Mouse (Mus musculus): ENCODE results near the gene Nlrc5.

The Nlrc5 gene

DNA sequence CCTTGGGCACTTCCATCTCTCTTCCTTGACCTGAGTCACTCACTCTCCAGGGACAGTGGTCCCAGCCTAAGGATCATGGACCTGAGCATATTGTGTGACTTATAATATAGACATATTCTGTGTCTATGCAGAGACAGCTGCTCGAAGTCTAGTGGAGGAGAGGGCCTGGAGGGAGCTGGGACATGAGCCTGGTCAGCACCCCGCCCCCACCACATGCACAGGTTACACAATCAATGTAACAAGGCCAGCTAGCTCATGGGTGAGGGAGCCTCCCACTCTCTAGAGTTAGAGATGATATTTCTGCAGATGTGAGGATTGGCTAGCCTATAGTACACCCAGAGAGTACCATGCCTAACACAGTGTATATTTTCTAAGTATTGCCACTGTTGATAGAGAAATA lies 36.6 kb downstream of the Nlrc5 start:
- no peak for DNase-seq (ENCODE audit: low spot score)

DNA sequence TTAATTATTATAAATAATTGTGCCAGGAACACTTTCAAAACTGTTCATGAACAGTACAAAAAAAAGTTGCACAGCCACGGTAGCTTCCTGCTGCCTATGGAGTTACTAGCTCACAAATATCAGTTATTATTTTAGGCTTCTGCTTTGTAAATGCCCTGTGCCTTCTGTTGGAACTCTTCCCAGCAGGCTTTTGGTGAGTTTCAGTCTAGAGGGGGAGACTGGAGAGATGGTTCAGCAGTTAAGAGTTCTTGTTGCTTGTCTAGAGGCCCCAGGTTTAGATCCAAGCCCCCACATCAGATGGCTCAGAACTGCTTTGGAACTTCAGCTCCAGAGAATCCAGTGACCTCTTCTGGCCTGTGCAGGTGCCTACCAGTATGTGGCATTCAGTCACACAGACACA lies 37.1 kb downstream of the Nlrc5 start:
- DNase-seq (ENCODE audit: low spot score) = no peak

DNA sequence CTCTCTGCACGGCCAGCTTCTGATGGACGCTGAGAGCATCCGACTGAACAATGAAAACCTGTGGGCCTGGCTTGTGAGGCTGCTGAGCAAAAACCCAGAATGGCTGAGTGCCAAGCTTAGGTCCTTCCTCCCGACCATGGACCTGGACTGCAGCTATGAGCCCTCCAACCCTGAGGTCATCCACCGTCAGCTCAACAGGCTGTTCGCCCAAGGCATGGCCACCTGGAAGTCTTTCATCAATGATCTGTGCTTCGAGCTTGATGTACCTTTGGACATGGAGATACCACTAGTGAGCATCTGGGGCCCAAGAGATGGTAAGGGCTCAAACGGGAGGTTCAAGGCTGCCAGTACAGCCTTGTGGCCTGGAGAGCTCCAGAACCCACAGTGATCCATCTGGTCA lies 38.6 kb downstream of the Nlrc5 start:
- no peak for DNase-seq (ENCODE audit: low spot score)

DNA sequence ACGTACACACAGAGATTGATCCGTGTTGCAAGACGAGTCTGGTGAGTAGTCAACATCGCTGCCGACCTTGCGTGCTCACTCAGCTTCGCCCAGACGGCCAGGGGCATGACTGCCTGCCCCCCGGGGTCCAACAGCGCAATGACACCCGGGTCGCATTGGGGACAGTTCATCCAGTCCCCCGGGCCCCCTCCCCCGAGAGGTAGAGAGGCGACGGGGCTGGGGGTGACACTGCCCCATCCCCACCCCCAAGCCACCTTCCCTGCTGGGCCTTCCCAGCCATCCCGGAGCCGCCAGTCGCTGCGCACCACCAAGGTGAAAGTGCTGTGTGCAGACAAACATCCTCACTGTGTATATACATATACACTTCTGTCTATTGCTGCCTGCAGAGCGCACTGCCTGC lies 39.3 kb downstream of the Nlrc5 start:
- no peak for DNase-seq (ENCODE audit: low spot score)

DNA sequence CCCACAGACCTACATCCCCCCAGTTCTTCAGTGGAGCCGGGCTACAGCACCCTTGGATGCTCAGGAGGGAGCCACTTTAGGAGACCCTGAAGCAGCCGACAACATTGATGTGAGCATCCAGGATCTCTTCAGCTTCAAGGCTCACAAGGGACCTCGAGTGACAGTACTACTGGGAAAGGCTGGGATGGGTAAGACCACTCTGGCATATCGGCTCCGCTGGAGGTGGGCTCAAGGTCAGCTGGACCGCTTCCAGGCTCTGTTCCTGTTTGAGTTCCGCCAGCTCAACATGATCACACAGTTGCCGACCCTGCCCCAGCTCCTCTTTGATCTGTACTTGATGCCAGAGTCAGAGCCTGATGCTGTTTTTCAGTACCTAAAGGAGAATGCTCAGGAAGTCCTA lies 41.6 kb downstream of the Nlrc5 start:
- no peak for DNase-seq (ENCODE audit: low spot score)

DNA sequence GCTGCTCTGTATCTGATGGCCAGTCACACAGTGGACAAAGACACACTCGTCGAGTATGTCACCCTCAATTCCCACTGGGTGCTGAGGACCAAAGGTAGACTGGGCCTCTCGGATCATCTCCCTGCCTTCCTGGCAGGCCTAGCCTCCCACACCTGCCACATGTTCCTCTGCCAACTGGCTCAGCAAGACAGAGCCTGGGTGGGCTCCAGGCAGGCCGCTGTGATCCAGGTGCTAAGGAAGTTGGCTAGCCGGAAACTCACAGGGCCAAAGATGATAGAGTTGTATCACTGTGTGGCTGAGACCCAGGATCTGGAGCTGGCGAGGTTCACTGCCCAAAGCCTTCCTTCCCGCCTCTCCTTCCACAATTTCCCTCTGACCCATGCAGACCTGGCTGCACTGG lies 42.7 kb downstream of the Nlrc5 start:
- DNase-seq (ENCODE audit: low spot score) = no peak

DNA sequence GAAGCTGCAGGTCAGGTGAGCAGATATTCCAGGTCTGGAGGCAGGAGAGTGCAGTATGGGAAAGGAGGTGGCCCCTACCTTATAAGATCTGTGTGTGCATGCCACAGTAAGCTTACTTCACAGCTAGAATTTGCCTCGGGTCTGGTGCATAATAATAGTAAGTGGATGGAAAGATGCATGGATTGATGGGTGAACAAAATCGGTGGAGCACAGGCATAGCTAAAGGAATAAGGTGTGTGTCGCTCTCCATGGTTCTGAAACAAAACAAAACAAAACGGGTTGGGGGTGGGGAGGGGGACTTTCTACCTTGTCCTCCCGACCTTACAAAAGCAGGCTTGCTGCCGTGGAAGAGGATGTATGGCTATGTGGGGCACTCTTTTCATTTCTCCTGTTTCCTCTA lies 47.9 kb downstream of the Nlrc5 start:
- no peak for DNase-seq (ENCODE audit: low spot score)

DNA sequence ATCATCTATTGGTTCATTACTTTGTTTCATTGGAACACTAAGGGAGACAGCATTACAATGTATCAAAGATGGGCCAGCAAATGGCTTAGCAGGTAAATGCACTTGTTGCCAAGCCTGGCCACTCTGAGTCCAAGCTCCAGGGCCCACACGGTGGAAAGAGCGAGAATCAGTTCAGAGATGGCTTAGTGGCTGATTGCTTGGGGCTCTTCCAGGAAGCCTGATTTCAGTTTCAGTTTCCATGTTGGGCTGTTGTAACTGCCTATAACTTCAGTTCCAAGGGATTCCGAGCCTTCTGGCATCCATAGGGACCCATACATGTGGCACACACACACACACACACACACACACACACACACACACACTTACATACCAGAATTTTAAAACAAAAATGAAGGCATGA lies 51.1 kb downstream of the Nlrc5 start:
- DNase-seq (ENCODE audit: low spot score) = no peak

DNA sequence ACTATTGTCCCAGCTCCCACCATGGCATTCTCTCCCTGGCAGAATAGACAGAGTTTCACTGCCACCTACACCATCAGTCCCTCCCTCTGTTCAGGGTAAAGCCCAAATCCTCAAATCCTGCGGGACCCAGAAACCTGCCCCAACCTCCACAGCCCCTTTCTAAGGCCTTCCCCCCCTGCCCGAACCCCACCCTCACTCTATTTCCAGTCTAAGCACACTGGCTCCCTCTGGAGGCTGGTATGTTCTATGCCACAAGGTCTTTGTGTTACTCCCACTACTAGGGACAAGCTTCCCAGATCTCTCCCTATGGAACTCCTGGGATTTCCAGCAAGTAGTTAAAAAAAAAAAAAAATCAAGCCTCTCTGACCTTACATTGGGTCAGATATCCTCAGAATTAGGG lies 51.7 kb downstream of the Nlrc5 start:
- DNase-seq (ENCODE audit: low spot score) = peak; percentile 73

DNA sequence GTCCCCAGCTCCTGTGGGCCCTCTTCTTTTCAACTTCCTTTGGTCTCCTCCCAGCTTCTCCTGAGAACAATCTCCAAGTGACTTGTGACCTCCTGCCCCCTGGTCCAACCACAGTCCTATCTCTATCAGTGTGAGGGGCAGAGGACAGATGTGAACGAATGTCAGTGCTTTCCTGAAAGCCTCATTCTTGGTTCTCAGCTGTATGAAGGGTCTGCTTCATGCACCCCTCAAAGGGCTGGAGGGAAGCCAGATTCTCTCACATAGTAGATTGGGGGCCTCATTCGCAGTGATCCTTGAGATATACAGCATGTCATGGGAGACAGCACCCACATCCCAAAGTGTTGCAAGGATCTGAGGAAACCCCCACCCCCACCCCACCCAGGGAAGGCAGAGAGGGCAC lies 53.9 kb downstream of the Nlrc5 start:
- DNase-seq (ENCODE audit: low spot score) = no peak

DNA sequence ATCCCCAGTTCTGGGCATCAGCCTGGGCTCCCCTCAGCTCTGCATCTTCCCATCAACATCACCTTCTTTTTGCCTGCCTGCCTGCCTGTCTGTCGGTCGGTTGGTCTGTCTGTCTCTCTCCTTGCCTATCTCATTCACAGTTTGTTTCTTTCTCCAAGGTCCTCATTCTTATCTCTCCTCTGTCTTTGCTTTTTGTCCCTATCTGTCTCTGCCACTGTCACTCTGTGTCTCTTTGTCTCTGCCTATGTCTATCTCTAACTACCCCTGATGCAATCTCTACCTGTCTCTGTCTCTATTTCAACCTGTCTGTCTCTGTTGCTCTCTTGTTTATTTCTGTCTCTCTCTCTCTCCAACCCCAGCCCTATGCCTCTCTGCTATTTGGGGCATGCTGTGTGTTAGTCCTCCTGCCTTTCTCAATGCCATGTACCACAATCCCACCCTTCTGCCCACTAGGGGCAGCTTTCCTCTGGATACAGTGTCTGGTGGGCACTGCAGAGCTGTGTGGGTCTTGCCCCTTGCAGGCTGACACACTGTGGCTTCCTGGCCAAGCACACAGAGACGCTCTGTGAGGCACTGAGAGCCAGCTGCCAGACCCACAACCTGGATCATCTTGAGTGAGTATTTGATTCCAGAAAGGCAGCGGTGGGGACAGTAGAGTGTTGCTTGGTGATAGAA lies 55.8 kb downstream of the Nlrc5 start:
- no peak for DNase-seq (ENCODE audit: low spot score)

DNA sequence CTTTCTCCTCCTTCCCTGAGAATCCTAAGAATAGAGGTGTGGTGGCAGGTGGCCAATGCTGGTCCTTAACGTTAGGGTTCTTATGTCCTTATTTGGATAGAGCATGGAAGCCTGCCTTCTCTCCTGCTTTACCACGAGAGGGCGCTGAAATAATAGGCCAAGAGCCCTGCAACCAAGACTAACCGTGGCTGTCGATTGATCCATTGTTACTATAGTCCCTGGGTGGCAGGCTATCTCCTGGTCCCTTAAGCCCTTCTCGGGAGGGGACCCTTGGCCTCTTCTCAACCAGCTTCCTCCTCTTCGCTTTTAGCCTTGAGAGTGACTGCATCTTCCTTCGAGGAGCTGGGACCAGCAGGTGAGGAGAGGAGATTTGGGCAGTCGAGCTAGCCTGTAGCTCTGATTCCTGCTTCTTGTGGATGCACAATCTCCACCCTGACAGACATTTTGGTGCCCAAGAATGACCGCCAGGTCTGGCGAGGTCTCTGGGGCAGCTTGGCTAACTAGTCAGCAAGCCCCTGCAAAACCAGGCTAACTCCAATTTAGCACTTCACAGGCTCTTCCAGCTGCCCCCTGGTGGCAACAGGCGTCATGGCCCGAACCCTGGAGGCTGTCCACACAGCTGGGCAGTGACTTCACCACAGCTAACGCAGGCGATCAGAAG lies 58.0 kb downstream of the Nlrc5 start:
- peak; percentile 89 for DNase-seq (ENCODE audit: low spot score)

DNA sequence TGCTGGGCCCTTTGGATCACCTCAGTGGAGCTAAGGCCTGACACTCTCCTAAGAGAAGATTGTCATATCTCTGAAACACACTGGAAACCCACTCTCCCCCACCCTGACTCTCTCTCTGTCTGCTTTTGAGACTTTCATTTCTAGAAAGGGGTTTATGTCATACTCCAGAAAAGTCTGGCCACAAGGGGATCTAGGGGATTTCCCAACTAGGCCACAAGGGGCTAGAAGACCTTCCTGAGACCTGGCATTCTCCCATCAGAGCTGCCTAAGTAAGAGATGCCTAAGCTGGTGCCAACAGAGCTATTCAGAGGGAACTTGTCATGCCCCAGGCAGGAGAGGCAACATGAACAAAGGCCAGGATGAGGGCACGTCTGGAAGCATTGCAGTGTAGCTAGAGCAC lies 59.1 kb downstream of the Nlrc5 start:
- DNase-seq (ENCODE audit: low spot score) = peak; percentile 26

DNA sequence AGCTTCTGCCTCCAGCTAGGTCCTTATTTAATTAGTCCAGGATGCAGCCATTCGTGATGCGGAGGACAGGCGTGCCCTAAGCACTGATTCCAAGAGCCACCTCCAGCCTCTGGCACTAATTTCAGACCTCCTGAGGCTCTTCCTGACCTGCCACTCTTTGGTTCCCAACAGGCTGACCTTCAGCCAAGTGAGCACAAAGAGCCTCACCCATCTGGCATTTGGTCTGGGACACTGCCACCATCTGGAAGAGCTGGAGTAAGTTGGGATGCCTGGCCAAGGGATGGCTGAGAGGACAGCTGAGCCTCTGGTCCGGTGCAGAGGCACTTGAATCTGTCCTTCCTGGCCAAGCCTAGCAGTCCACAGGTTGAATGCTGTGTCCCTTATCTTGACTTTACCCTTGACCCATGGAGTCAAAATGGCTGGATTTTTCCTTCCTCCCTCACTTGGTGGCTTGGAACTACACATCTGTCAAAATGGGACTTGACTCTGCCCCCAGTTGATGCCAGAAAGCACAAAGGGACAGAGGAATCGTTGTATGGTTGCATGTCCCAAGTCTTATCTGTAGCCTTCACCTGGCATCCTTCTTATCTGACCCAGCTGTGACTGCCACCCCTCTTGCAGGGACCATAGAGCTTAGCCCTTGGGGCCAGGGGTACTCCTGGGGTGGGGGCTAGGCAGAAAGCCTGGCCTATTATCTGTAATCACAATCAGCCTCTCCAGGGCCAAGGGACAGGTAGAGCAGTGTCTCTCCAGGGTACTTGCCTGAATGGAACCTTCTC lies 81.5 kb downstream of the Nlrc5 start:
- no peak for DNase-seq (ENCODE audit: low spot score)

DNA sequence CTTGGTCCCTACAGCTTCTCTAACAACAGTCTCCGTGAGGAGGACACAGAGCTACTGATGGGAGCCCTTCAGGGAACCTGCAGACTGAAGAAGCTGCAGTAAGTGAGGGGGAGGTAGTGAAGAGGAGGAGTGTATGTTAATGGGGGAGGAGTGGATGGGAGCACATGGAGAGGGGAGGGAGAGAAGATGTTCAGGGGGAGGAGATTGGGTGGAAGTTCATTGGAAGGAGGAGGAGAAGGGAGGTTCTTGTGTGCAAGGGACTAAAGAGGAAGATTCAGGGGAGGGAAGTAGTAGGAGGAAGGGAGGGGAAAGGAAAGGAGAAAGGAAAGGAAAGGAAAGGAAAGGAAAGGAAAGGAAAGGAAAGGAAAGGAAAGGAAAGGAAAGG lies 82.0 kb downstream of the Nlrc5 start:
- no peak for DNase-seq (ENCODE audit: low spot score)

DNA sequence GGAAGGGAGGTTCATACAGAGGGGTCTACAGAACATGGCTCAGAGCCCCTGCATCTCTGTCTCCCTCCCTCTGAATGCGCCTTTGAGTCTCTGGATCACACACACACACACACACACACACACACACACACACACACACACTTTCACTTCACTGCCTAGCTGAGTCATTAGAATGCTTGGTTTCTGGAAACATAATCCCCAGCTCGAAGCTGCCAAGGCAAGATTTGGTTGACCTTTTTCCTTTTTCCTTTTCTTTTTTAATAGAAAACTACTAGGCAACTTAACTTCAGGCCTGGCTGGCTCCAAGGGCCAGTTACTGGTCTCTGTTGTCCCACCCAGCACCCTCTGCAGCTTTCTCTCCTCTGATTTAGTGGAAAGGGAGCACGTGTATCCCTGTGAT lies 82.6 kb downstream of the Nlrc5 start:
- no peak for DNase-seq (ENCODE audit: low spot score)

DNA sequence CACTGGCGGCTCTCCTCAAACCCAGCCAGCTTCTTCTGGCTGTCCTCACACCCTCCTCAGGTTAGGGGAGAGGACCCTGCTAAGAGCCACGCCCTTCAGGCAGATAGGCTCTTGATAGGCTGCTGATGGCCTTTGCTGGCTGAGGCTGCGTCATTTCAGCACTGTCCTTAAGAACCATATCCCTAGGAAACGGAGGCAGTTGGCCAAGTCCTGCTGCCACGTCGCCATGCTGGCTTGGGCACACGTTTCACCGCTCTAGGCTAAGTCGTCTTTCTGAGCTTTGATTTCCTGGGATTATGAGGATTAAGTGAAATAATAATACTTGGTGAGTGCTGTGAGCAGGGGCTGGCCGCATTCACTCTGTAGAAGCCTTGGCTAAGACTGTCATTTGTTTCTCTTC lies 84.2 kb downstream of the Nlrc5 start:
- DNase-seq (ENCODE audit: low spot score) = no peak

DNA sequence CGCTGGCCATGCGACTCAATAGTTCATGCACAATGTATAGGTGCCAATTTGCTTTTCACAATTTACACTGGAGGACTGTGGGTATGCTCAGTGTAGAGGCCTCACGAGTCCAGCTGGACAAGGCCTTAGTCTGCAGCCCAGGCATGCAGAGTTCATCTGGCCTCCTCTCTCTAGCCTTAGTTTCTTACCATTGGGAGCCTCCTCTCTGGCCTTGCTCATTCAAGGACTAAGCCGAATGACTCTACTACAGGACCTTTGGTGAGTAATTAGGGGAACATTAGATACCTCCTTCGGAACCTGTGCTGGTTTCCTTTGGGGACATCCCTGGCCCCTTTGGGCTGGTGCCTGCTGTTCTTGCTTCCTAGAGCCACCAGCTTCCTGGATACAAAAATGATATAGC lies 84.9 kb downstream of the Nlrc5 start:
- DNase-seq (ENCODE audit: low spot score) = no peak

DNA sequence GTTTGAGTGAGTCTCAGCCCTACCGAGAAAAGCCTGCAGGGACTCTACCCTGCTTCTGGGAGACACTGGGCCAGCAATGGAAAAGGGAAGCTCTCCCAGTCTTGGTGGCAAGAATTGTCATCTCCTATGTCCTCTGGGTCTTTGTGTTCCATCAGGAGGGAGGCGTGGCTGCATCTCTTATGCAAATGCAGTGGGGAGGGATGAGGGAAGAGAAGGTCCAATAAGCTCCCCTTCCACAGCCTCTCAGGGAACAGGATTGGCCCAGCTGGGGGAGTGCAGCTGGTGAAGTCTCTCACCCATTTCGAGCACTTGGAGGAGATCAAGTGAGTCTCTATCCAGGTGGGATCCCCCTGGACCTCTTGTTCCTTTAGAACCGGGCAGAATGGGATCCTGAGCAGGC lies 87.3 kb downstream of the Nlrc5 start:
- no peak for DNase-seq (ENCODE audit: low spot score)

DNA sequence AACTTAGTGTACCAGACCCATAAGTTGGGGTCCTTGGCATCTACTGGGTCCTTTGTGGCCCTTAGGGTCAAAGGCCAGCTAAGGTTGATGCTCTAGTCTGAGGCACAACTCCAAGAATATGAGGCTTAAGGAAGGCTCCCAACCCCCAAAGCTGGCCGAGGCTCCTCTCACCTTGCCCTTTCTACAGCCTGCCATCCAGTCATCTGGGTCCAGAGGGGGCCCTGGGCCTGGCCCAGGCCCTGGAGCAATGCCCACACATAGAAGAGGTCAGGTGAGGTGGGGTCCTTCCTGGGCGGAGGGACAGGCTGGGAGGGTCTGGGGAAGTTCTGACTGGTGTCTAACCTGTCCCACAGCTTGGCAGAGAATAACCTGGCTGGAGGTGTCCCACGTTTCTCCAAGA lies 88.3 kb downstream of the Nlrc5 start:
- DNase-seq (ENCODE audit: low spot score) = no peak

DNA sequence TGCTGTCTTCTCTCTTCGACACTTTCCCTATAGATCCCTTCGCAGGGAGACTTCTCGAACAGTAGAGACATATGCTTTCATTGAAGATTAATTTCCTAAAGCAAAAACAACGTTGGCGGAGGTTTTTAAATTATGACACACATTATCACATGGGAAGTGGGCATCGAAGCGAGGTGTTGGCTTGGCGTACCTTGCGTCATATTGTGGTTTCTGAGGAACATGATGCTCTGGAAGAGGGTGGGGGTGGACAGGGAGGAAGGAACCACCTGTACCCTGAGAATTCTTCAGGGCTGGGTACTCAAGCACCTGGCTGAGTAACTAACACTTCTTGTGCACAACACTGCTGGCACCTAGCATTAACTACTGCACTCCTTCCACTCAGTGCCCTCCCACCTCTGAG lies 90.4 kb downstream of the Nlrc5 start:
- no peak for DNase-seq (ENCODE audit: low spot score)

DNA sequence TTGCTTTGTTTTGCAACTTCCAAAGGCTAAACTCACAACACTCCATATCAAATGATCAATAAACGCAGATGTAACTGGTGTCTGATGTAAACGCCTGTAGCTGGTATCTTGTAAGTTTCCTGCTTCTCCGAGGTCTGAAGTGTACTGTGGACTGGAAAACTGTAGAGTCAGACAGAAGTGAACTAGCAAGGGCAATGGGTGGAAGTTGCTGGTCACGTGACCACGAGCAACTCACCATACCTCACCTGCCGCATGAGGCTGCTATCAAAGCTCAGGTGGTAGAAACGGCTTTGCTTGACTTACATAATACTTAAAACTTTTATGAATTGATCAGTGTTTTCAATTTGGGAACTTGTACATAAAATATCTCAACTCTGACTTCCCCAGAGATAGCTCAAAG lies 93.0 kb downstream of the Nlrc5 start:
- DNase-seq (ENCODE audit: low spot score) = no peak

DNA sequence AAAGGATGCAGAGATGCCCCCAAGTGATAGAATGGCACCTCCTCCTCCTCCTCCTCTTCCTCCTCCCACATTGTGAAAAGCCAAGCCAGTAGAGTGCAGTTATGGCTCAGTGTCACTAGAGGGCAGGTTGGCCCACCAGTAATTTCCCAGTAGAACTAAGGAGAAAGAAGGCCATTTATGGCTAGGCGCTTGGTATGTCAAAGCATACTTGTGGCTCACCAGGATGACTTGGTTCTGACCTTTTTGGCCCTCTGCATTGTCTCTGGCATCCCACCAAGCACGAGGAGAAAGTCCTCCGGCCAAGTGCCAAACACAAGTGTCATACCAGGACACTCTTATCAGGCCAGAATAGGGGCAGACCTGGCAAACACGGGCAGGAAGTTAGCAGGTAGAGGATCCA lies 94.1 kb downstream of the Nlrc5 start:
- DNase-seq (ENCODE audit: low spot score) = peak; percentile 81

DNA sequence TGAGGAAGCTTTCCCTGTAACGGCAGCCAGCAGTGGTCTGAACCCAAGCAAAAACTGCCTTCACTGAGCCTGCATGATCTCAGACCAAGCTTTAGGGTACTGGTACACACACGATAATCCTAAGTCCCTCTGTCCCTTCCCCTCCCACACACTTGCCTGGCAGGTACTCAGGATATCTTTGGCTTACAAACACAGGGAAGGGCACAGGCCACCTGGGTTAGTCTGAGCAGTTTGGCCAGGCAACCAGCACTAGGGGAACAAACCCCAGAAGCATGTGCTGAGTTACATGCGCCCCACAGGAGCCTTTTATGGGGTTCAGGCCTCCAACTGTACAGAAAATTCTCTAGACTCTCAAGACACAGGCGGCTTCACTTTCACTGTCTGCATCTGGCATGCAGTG lies 95.7 kb downstream of the Nlrc5 start:
- DNase-seq (ENCODE audit: low spot score) = no peak

Data from retina, embryonic 14.5 days (tissue).